Mouse (Mus musculus): ENCODE measurements around the gene Ptprr.

DNA sequence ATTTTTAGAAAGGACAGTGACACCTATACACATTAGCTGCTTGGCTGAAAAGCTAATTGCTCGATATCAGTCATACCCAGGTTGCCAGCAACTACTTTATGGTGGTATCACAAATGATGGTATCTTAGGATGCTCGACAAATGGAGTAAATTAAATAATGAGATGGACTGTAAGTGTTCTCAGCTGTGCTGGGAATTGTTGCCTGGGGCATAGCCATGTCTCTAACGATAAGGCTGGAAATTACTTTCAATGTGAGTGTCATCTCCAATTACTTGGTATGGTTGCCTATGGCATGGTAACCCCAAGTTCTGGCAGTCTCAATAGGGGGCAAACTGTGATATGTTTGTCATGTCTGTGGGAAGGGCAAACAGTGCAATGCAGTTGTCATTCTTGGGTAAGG, 3.1 kb downstream of the Ptprr start:
- TF ChIP-seq POLR2A (IDR thresholded peaks at IDR 0.05; ENCODE audit: extremely low read depth, insufficient read depth, low read length) = no peak
- TF ChIP-seq CTCF (IDR thresholded peaks at IDR 0.05; ENCODE audit: low read depth, low read length) = no peak
